Mouse (Mus musculus) lung, embryonic 14.5 days (tissue): ENCODE results near the gene Wscd2. TPM values are rescaled to one million over a fixed set of nuclear protein-coding genes. Genes with fewer than 3 reads are reported as not detected.

Source experiments
- ATAC-seq: fragments of 200-750 bp; cut with Nextera tagmentation; 2 replicates; pipeline ENCODE4 v1.8.0; 2017; ENCODE audit warnings: mild to moderate bottlenecking, moderate TSS enrichment, moderate library complexity; ENCODE audit not compliant: insufficient read depth
- DNase-seq: peaks from one replicate; pipeline ENCODE4 v3.0.0-alpha.2; 2015
- H3K27ac ChIP-seq: fragments of 300-500 bp; sonication (generic); 2 replicates; pipeline ENCODE4 v1.5.1; 2014; ENCODE audit warnings: low read depth, mild to moderate bottlenecking, moderate library complexity
- H3K27me3 ChIP-seq: fragments of 300-500 bp; sonication (generic); 2 replicates; pipeline ENCODE4 v1.6.1; 2014; ENCODE audit warnings: low read length, control low read depth; ENCODE audit not compliant: insufficient read depth
- H3K36me3 ChIP-seq: fragments of 300-500 bp; sonication (generic); 2 replicates; pipeline ENCODE4 v1.6.1; 2014; ENCODE audit warnings: control low read depth; ENCODE audit not compliant: insufficient read depth
- H3K4me1 ChIP-seq: fragments of 300-500 bp; sonication (generic); 2 replicates; pipeline ENCODE4 v1.6.1; 2014; ENCODE audit warnings: antibody characterized with exemption, control low read depth; ENCODE audit not compliant: insufficient read depth
- H3K4me2 ChIP-seq: fragments of 300-500 bp; sonication (generic); 2 replicates; pipeline ENCODE4 v1.6.1; 2014; ENCODE audit warnings: mild to moderate bottlenecking
- H3K4me3 ChIP-seq: fragments of 300-500 bp; sonication (generic); 2 replicates; pipeline ENCODE4 v1.5.1; 2014; ENCODE audit warnings: low read depth, low read length
- H3K9ac ChIP-seq: fragments of 300-500 bp; sonication (generic); 2 replicates; pipeline ENCODE4 v1.6.1; 2014
- H3K9me3 ChIP-seq: fragments of 300-500 bp; sonication (generic); 2 replicates; pipeline ENCODE4 v1.6.1; 2016; ENCODE audit warnings: low read depth, low read length, control low read depth
- CTCF ChIP-seq: IDR thresholded peaks from 2 replicates; pipeline ENCODE4 v1.5.1; 2016; ENCODE audit warnings: antibody characterized with exemption, low read depth
- WGBS: fragments of 180-500 bp; shearing (Covaris S2); extraction: QIAGEN DNeasy Blood & Tissue Kit; methylation state at CpG from one replicate; pipeline ENCODE4 v1.1.7; 2014; 5-methylcytosine and 5-hydroxymethylcytosine counted together
- polyA plus RNA-seq: library from polyadenylated mRNA; unstranded; fragments of >200 nt; fragmentation: Nextera tagmentation; extraction: Ambion mirVana; gene quantifications from 2 replicates; pipeline ENCODE4 v1.2.1, GENCODE M21; 2014

Gene Wscd2
- polyA plus RNA-seq, 1 experiment from 2014 or later, result 6.4 TPM

- Histone ChIP-seq H3K9me3 (no peaks in the 10 kb centered on the region), H3K36me3 (no peaks in the 10 kb centered on the region), H3K4me3 (no peak overlapping the region), H3K27me3 (peaks cover 22% of the 10 kb centered on the region), H3K9ac (no peak overlapping the region), H3K4me1 (no peaks in the 10 kb centered on the region; the same call in none of the 2 replicates), H3K27ac (no peak overlapping the region), H3K4me2 (peak overlapping the region; percentile 82)
- ATAC-seq (no peak), DNase-seq (no peak)
- no peak for TF ChIP-seq CTCF
- WGBS, result 82% methylated on average over 3 of the region's 3 CpGs
These were observed 1.9 kb downstream of the Wscd2 start for GRCm38 (mm10) chr5:113491988-113492387.

GRCm38 (mm10) chr5:113492417-113493035 lies 2.4 kb downstream of the Wscd2 start:
- 18% methylated on average over 7 of the region's 7 CpGs for WGBS
- DNase-seq (peak; percentile 25), ATAC-seq (no peak)
- Histone ChIP-seq H3K36me3 (no peaks in the 10 kb centered on the region), H3K27ac (no peak overlapping the region), H3K4me1 (no peaks in the 10 kb centered on the region; the same call in none of the 2 replicates), H3K27me3 (peaks cover 22% of the 10 kb centered on the region), H3K4me2 (peak overlapping the region; percentile 82; the same call in 1 of the 2 replicates), H3K9me3 (no peaks in the 10 kb centered on the region), H3K9ac (no peak overlapping the region), H3K4me3 (no peak overlapping the region)
- TF ChIP-seq CTCF, result no peak

GRCm38 (mm10) chr5:113493997-113494396 lies 3.9 kb downstream of the Wscd2 start:
- Histone ChIP-seq H3K4me2 (no peak overlapping the region), H3K4me1 (no peaks in the 10 kb centered on the region; the same call in 1 of the 2 replicates), H3K36me3 (no peaks in the 10 kb centered on the region), H3K27ac (no peak overlapping the region), H3K4me3 (no peak overlapping the region), H3K27me3 (peaks cover 22% of the 10 kb centered on the region), H3K9ac (no peak overlapping the region), H3K9me3 (no peaks in the 10 kb centered on the region)
- 49% methylated on average over 8 of the region's 8 CpGs for WGBS
- TF ChIP-seq CTCF, result no peak
- no peak for DNase-seq
- ATAC-seq, result no peak

GRCm38 (mm10) chr5:113496926-113497325 lies 6.8 kb downstream of the Wscd2 start:
- Histone ChIP-seq H3K4me3 (no peak overlapping the region), H3K27ac (no peak overlapping the region), H3K27me3 (peaks cover 6% of the 10 kb centered on the region; the same call in 1 of the 2 replicates), H3K4me1 (no peaks in the 10 kb centered on the region), H3K9me3 (no peaks in the 10 kb centered on the region), H3K36me3 (no peaks in the 10 kb centered on the region), H3K9ac (no peak overlapping the region), H3K4me2 (no peak overlapping the region)
- DNase-seq, result no peak
- TF ChIP-seq CTCF, result no peak
- ATAC-seq, result no peak
- WGBS, result 67% methylated on average over 3 of the region's 3 CpGs

GRCm38 (mm10) chr5:113499421-113499820 lies 9.3 kb downstream of the Wscd2 start:
- H3K27ac ChIP-seq, result no peak overlapping the region
- no peaks in the 10 kb centered on the region for H3K9me3 ChIP-seq
- DNase-seq (no peak), ATAC-seq (no peak)
- no peaks in the 10 kb centered on the region for H3K36me3 ChIP-seq
- no peak overlapping the region for H3K4me2 ChIP-seq
- no peaks in the 10 kb centered on the region for H3K27me3 ChIP-seq
- no peak for TF ChIP-seq CTCF
- H3K4me1 ChIP-seq, result no peaks in the 10 kb centered on the region
- no peak overlapping the region for H3K4me3 ChIP-seq
- H3K9ac ChIP-seq, result no peak overlapping the region
- WGBS, result 81% methylated on average over 11 of the region's 11 CpGs

- 17% methylated on average over 10 of the region's 10 CpGs for WGBS
- TF ChIP-seq CTCF, result no peak
- Histone ChIP-seq H3K4me3 (no peak overlapping the region), H3K36me3 (no peaks in the 10 kb centered on the region), H3K9me3 (no peaks in the 10 kb centered on the region), H3K4me2 (no peak overlapping the region), H3K9ac (peak overlapping the region; percentile 9; the same call in 1 of the 2 replicates), H3K27ac (no peak overlapping the region), H3K27me3 (no peaks in the 10 kb centered on the region), H3K4me1 (no peaks in the 10 kb centered on the region)
- no peak for ATAC-seq
- DNase-seq, result peak; percentile 25
These were observed 13.1 kb downstream of the Wscd2 start for GRCm38 (mm10) chr5:113503276-113503675.

DNA sequence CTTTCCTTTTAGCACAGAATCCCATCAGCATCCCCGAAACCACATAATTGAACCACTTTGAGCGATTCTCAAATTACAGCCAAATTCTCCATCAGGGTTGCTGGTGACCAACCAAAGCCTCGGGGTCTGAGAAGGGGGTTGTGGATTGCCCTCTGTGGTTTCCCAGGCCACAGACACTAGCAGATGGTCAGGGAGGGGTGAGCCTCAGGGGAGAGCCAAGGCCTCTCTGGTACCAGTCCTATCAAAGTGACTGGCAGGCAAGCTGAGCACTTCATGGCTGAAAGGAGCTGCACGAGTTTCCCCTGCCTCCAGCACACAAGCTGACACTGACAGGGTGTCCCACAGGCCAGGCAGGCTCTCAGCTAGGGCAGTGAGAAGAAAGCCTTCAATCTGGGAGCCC lies 14.5 kb downstream of the Wscd2 start:
- 12% methylated on average over 4 of the region's 4 CpGs for WGBS
- no peaks in the 10 kb centered on the region for H3K27me3 ChIP-seq
- H3K9ac ChIP-seq, result no peak overlapping the region
- no peaks in the 10 kb centered on the region for H3K36me3 ChIP-seq
- H3K4me3 ChIP-seq, result no peak overlapping the region
- no peaks in the 10 kb centered on the region for H3K4me1 ChIP-seq
- DNase-seq (no peak), ATAC-seq (no peak)
- H3K9me3 ChIP-seq, result no peaks in the 10 kb centered on the region
- TF ChIP-seq CTCF, result no peak
- no peak overlapping the region for H3K27ac ChIP-seq
- no peak overlapping the region for H3K4me2 ChIP-seq
